Mouse (Mus musculus) ES-E14 (cell line): Measurements from ENCODE around the gene Arhgap10.

ENCODE experiments used
- CHD2 ChIP-seq: IDR thresholded peaks from 2 replicates; pipeline ENCODE4 v1.6.1; 2014; ENCODE audit warnings: mild to moderate bottlenecking, low read depth, low read length, inconsistent platforms
- HCFC1 ChIP-seq: IDR thresholded peaks from 2 replicates; pipeline ENCODE4 v1.6.1; 2012; ENCODE audit warnings: low read length, inconsistent platforms, borderline replicate concordance; ENCODE audit not compliant: insufficient read depth
- MAFK ChIP-seq: IDR thresholded peaks from 2 replicates; pipeline ENCODE4 v1.6.1; 2014; ENCODE audit warnings: mild to moderate bottlenecking, low read depth, low read length, inconsistent platforms; ENCODE audit not compliant: insufficient read depth
- ZC3H11A ChIP-seq: IDR thresholded peaks from 2 replicates; pipeline ENCODE4 v1.6.1; 2012; ENCODE audit warnings: low read depth, mild to moderate bottlenecking, inconsistent platforms, low read length, borderline replicate concordance
- ZNF384 ChIP-seq: IDR thresholded peaks from 2 replicates; pipeline ENCODE4 v1.6.1; 2012; ENCODE audit warnings: low read depth, low read length, inconsistent platforms

DNA sequence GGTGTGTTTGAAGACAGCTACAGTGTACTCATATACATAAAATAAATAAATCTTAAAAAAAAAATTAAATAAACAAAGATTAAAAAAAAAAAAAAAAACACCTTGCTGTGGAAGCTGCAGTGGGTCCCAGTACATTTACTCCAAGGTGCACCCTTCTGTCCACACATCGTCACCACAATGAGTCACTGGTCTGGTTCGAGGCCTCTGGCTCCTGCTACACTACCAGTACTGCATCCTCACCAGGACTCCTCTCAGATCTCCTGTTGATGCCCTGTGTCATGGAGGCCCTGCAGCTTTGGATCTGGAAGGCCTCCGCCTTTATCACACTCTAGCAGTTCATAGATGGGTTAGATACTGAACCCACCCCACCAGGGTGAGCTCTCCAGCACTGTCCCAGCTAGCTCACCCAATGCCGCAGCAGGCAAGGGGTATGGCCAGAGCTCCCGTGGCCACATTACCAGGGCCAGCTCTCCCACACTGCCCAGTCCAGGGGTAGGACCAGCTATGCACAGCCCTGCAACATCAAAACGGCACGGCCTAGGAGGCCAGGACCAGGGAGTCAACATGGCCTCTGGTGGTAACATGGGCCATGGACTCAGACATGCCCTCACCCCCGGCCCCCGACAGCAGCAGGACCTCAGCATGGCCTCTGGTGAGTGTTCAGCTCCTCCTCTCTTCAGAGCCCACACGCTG is 26.4 kb downstream of the Arhgap10 start:
- TF ChIP-seq CHD2: no peak
- TF ChIP-seq ZC3H11A: no peak
- TF ChIP-seq ZNF384: no peak
- TF ChIP-seq MAFK: no peak
- no peak for TF ChIP-seq HCFC1
